Mouse (Mus musculus) cortical plate, adult 2 months (tissue): Measurements from ENCODE around the gene Osm. TPM values are rescaled to one million over a fixed set of nuclear protein-coding genes. Genes with fewer than 3 reads are reported as not detected.

Experiments
- H3K27ac ChIP-seq: fragments of 200-500 bp; 2 replicates; pipeline ENCODE4 v1.5.1; 2012; ENCODE audit warnings: low read length, control low read depth, inconsistent platforms; ENCODE audit not compliant: insufficient read depth
- H3K4me1 ChIP-seq: fragments of 200-500 bp; 2 replicates; pipeline ENCODE4 v1.6.1; 2011; ENCODE audit warnings: low read length; ENCODE audit not compliant: control insufficient read depth, insufficient read depth
- H3K4me3 ChIP-seq: fragments of 200-500 bp; 2 replicates; pipeline ENCODE4 v1.5.1; 2011; ENCODE audit warnings: mild to moderate bottlenecking, low read length, control low read depth; ENCODE audit not compliant: insufficient read depth
- CTCF ChIP-seq: fragments of 200-500 bp; IDR thresholded peaks from 2 replicates; pipeline ENCODE4 v1.5.1; 2011; ENCODE audit warnings: mild to moderate bottlenecking, control low read depth, low read length; ENCODE audit not compliant: insufficient read depth; ENCODE audit errors: extremely low read depth
- POLR2A ChIP-seq: fragments of 200-500 bp; IDR thresholded peaks from 2 replicates; pipeline ENCODE4 v1.6.1; 2011; ENCODE audit warnings: mild to moderate bottlenecking, low read length, control low read depth; ENCODE audit not compliant: insufficient read depth; ENCODE audit errors: extremely low read depth
- polyA plus RNA-seq: library from polyadenylated mRNA; depleted of rRNA; stranded (reverse); fragments of >200 nt; gene quantifications from 2 replicates; pipeline ENCODE4 v1.2.3, GENCODE M21; 2012

Osm gene
- polyA plus RNA-seq, 1 experiment: 0.19 TPM

DNA sequence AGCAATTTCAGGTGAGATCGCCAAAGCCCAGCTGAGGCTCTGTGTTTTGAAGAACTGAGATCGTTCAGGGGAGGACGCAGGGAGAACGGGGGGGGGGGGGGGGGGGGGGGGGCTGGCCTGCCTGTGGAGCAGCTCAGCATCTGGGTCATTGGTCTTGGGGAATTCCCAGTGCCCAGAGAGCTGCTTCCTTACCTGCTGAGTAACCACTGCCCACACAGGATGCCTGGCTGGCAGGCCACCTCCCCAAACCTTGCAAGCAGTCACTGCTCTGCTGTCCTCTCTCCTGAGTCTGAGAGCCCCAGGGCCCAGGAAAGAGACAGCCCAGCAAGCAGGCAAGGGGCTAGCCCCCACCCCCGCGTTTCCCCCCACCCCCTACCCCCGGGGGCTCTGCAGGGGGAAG lies 26.6 kb downstream of the Osm start:
- TF ChIP-seq CTCF: no peak
- TF ChIP-seq POLR2A: no peak
- Histone ChIP-seq H3K27ac (no peak overlapping the region), H3K4me3 (no peak overlapping the region), H3K4me1 (no peaks in the 10 kb centered on the region)

- Histone ChIP-seq H3K4me3 (no peak overlapping the region), H3K4me1 (no peaks in the 10 kb centered on the region), H3K27ac (no peak overlapping the region)
- TF ChIP-seq POLR2A: no peak
- TF ChIP-seq CTCF: no peak
Observed at GRCm38 (mm10) chr11:4263296-4263695, 27.1 kb downstream of the Osm start.

- TF ChIP-seq CTCF (no peak), POLR2A (no peak)
- Histone ChIP-seq H3K4me3 (no peak overlapping the region), H3K4me1 (no peaks in the 10 kb centered on the region), H3K27ac (no peak overlapping the region)
Observed at GRCm38 (mm10) chr11:4264066-4264465, 27.8 kb downstream of the Osm start.

GRCm38 (mm10) chr11:4266271-4267201 lies 30.3 kb downstream of the Osm start:
- Histone ChIP-seq H3K4me3 (peak overlapping the region; percentile 40), H3K4me1 (no peaks in the 10 kb centered on the region), H3K27ac (no peak overlapping the region)
- TF ChIP-seq CTCF: no peak
- TF ChIP-seq POLR2A: no peak

DNA sequence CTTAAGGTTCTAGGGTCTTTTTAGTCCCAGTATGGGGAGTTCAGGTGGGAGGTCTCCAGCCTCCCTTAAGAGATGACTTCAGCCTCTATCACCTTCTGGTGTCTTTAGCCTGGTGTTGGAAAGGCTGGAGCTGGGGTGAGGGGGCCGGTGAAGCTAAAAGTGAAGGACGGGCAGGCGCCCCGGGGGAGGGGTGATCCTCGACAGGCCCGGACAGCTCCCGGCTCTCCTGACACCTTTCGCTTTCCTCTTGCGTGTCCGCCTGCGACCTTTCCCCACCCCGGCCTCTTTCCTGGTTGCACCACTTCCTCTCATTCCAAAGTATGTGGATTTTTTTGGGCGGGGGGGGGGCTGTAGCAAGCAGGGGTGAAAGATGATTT lies 31.0 kb downstream of the Osm start:
- TF ChIP-seq CTCF: no peak
- TF ChIP-seq POLR2A: no peak
- H3K4me3 ChIP-seq: no peak overlapping the region; the same call in 1 of the 2 replicates
- H3K4me1 ChIP-seq: no peaks in the 10 kb centered on the region
- no peak overlapping the region for H3K27ac ChIP-seq

- TF ChIP-seq CTCF (no peak), POLR2A (no peak)
- Histone ChIP-seq H3K4me3 (no peak overlapping the region), H3K27ac (no peak overlapping the region), H3K4me1 (no peaks in the 10 kb centered on the region)
Observed at GRCm38 (mm10) chr11:4268500-4268899, 32.3 kb downstream of the Osm start.

- Histone ChIP-seq H3K27ac (no peak overlapping the region), H3K4me3 (no peak overlapping the region), H3K4me1 (no peaks in the 10 kb centered on the region)
- TF ChIP-seq CTCF (peak; percentile 12; the same call in 1 of the 2 replicates), POLR2A (no peak)
Observed at GRCm38 (mm10) chr11:4270744-4271459, 34.7 kb downstream of the Osm start.

DNA sequence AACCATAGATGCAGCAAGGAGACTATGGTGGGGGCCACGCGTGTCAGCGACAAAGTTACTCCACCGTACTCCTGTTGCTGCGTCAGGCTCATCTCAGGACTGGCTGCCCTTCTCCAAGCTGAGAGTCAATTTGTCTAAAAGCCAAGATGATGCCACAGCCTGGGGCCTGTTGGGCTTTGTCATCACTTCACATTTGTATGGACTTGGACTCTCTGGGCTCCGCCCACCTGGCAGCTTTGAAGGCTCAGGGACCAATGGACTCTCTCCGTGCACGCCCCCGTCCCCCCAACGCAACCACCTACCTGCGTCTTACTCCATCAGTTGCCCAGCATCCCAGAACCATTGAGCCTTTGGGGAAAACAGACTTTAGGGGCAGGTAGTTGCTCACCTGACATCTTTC lies 35.3 kb downstream of the Osm start:
- TF ChIP-seq POLR2A (no peak), CTCF (no peak)
- Histone ChIP-seq H3K4me3 (no peak overlapping the region), H3K27ac (no peak overlapping the region), H3K4me1 (no peaks in the 10 kb centered on the region)

DNA sequence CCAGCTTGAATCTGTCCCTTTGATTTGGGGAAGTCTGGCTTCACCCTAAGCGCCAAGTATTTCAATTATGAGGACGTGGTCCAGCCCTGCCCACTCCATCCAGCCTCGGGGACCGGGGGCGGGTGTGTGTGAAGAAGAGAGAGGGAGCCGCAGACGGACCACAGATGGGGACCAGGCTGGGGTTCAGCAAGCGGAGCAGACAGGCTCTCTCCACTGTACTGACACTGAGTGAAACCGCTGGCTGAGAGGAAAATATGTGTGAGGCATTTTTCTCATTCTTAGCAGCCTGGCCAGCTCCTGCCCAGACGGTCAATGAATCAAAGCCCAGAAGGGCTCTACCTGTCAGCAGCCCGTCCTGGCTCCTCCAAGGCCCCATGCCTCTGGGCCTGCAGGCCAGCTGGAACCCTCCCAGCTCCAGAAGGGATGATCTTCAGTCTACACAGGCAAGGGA lies 40.2 kb downstream of the Osm start:
- Histone ChIP-seq H3K4me1 (no peaks in the 10 kb centered on the region), H3K4me3 (no peak overlapping the region), H3K27ac (no peak overlapping the region)
- no peak for TF ChIP-seq POLR2A
- TF ChIP-seq CTCF: no peak

- TF ChIP-seq POLR2A (no peak), CTCF (no peak)
- Histone ChIP-seq H3K4me1 (no peaks in the 10 kb centered on the region), H3K4me3 (no peak overlapping the region), H3K27ac (no peak overlapping the region)
Observed at GRCm38 (mm10) chr11:4279909-4280308, 43.7 kb downstream of the Osm start.
